Mouse (Mus musculus): Measurements from ENCODE around the gene Fam19a2.

Gene Fam19a2

DNA sequence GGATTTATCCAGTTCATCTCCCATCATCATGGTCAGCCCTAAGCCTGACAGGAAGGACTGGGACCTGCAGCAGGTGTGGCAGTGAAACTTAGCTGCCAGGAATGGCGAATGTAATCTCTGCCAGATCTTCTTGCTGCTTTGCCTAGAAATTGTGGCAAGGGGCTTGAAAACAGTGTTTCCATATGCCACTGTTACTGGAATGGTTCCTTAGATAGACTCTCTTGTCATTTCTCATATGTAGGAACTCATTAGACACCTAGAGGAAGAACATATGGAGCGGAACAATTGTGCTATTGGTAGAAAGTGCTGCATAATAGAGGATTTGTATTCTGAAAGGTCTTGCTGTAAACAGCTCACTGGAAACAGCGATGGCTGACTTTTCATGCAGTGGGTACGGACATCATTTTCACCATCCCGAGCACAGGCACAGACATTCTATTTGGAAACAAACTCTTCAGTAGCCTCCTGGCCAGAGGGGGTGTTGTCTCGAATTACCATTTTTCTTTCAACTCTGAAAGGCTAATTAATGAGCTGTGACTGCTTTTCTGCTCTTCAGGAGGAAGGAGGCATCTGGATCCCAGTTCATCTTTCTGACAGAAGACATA, 488.0 kb downstream of the Fam19a2 start:
- no peak for DNase-seq

DNA sequence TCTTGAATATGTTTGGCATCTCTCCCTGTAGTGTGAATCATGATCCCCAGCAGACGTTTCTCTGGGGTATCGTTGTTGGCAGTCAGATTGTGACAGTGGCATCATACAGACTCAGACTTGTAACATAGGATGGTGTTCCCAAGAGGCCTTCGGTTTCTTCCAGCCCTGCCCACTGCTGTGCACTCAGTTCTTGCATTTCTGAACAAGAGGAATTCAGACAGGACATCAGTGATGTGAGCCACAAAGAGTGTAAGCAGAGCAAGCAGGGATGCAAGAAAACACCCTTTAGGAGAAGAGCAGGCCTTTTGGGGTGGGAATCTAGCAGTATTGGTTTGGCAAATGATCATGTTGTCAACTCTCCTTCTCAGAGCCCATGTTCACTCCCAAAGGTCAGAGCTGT, 489.0 kb downstream of the Fam19a2 start:
- DNase-seq: no peak

DNA sequence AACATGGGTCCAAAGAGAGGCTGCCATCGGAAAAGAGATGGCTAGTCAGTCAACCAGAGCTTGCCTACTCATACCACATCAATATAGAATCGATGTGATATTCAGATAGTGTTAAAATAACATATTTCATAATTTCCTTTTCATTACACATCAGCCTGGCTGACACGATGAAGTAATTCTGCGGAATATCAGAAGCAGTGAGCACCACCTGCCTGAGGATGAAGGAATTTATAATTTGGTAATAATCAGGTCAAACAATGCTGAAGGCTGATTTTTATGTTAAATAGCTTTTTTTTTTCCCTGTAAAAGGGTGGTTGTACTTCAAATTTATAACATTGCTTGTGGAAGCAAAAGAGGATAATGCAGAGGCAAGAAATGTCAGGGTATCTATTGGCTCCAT, 490.2 kb downstream of the Fam19a2 start:
- DNase-seq: no peak

DNA sequence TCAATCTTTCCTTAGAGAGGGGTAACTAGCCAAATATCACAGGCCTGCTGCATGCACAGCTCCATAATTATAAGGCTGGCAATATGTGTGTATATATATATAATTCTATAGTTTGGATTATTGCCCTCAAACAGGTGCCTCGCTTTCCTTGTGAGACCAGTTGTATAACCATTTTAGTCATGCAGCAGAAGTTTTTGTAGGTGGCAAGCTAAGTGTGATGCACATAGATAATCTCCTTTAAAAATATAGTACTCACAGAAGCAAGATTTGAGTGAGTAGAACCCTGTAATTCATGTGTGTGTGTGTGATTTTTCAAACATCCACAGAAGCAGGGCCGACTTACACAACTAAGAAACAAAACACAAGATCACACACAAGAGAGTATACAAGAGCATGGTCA, 525.6 kb downstream of the Fam19a2 start:
- DNase-seq: no peak

Data from thymus, postnatal 36 days (tissue).